Mouse (Mus musculus) thymus, adult 2 months (tissue): ENCODE data around the gene Rilp. TPM values are rescaled to one million over a fixed set of nuclear protein-coding genes. Genes with fewer than 3 reads are reported as not detected.

Experiments used
- DNase-seq: peaks from one replicate; pipeline ENCODE4 v3.0.0; 2021
- H3K27ac ChIP-seq: fragments of 200-500 bp; 2 replicates; pipeline ENCODE4 v1.5.1; 2012; ENCODE audit warnings: low read length, control low read depth; ENCODE audit not compliant: control insufficient read depth, insufficient read depth
- H3K27me3 ChIP-seq: fragments of 200-500 bp; 2 replicates; pipeline ENCODE4 v1.6.1; 2012; ENCODE audit warnings: mild to moderate bottlenecking, low read length, moderate library complexity, mixed read lengths; ENCODE audit not compliant: control insufficient read depth, insufficient read depth
- H3K36me3 ChIP-seq: fragments of 200-500 bp; 2 replicates; pipeline ENCODE4 v1.6.1; 2012; ENCODE audit warnings: mild to moderate bottlenecking, low read length, moderate library complexity; ENCODE audit not compliant: control insufficient read depth, insufficient read depth
- H3K4me1 ChIP-seq: fragments of 200-500 bp; replicated peaks from 2 replicates; pipeline ENCODE4 v1.6.1; 2012; ENCODE audit warnings: low read length; ENCODE audit not compliant: control insufficient read depth, insufficient read depth
- H3K4me3 ChIP-seq: fragments of 200-500 bp; 2 replicates; pipeline ENCODE4 v1.5.1; 2012; ENCODE audit warnings: mild to moderate bottlenecking, low read length, control low read depth, moderate library complexity; ENCODE audit not compliant: control insufficient read depth, insufficient read depth
- CTCF ChIP-seq: fragments of 200-500 bp; IDR thresholded peaks from 2 replicates; pipeline ENCODE4 v1.5.1; 2012; ENCODE audit warnings: mild to moderate bottlenecking, control low read depth, low read length, moderate library complexity, borderline replicate concordance; ENCODE audit not compliant: control insufficient read depth, poor library complexity, insufficient read depth; ENCODE audit errors: extremely low read depth
- POLR2A ChIP-seq: fragments of 200-500 bp; IDR thresholded peaks from 2 replicates; pipeline ENCODE4 v1.6.1; 2012; ENCODE audit warnings: mild to moderate bottlenecking, low read length, control low read depth, moderate library complexity; ENCODE audit not compliant: control insufficient read depth, poor library complexity, insufficient read depth; ENCODE audit errors: extremely low read depth
- WGBS: fragments of 180-500 bp; shearing (Covaris S2); methylation state at CpG from one replicate; pipeline ENCODE4 v1.1.7; 2018; 5-methylcytosine and 5-hydroxymethylcytosine counted together
- polyA plus RNA-seq: library from polyadenylated mRNA; depleted of rRNA; stranded (reverse); fragments of >200 nt; gene quantifications from 2 replicates; pipeline ENCODE4 v1.2.3, GENCODE M21; 2012

Rilp gene
- polyA plus RNA-seq, 1 experiment = 3.2 TPM

DNA sequence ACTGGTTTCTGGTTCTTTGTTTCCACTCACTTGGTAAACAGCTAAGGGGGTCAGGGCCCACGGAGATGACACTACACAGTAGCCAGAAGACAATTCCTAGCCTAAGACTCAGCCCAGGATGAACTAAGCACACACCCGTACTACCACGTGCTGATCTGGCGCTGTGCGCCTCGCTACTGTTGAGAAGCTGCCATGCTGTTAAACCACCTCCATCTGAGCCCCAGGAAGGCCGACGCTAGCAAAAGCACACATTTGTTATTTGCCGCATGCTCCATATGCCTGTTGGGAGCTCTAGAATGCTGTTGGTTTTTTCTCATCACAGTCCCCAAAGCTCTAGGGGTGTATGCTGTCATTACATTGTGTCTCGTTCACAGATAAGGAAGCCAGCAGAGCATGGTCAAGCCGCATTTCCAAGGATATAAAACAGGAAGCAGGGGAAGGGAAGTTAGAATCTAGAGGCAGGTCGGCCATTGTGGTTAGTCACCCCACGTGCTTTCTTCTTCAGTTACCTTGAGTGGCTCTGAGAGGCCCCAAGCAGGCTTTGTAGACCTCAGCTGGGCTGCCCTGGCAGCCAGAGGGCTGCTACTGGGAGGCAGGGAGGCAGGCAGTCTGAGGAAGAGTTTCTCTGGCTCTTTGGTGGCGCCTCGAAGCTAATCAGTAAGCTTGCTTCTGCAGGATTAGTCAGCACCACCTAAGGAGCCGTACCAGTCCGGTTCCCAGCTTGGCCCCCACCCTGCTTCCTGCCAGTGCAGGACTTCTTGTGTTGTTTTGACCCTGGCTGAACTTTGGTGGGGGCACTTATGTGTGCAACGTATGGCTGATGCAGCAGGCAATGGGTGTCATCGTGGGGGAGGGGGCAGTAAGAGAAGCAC lies 31.1 kb downstream of the Rilp start:
- H3K4me3 ChIP-seq = peak overlapping the region; percentile 0; the same call in 1 of the 2 replicates
- DNase-seq = peak; percentile 46
- 28% methylated on average over 19 of the region's 19 CpGs for WGBS

DNA sequence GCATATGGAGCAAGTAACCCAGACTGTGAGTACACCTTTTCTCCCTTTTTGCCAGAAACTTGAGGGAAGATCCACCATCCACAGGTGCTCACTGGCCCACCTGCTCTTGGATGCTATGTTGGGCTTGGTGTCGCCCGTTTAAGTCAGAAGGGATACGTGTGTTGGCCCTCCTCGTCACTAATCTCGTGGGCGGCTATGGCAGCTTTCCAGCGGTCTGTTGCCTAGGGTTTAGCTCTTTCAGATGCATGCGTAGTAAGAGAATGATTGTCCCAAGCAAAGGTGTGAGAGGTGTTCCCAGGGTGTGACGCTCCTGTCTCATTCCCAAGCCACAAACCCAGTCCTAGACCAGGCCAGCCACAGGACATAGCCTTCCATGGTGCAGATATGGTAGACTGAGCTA lies 34.8 kb downstream of the Rilp start:
- DNase-seq = no peak
- TF ChIP-seq POLR2A (no peak), CTCF (no peak)
- WGBS = 95% methylated on average over 9 of the region's 9 CpGs
- no peaks in the 10 kb centered on the region for H3K27me3 ChIP-seq
- peaks cover 45% of the 10 kb centered on the region for H3K4me1 ChIP-seq
- peaks cover 50% of the 10 kb centered on the region for H3K36me3 ChIP-seq
- H3K4me3 ChIP-seq = no peak overlapping the region
- H3K27ac ChIP-seq = no peak overlapping the region

More for the DNA sequence above, 31.1 kb downstream of the Rilp start:
- peaks cover 79% of the 10 kb centered on the region for H3K4me1 ChIP-seq
- TF ChIP-seq CTCF (no peak), POLR2A (no peak)
- no peaks in the 10 kb centered on the region for H3K27me3 ChIP-seq
- peaks cover 27% of the 10 kb centered on the region for H3K36me3 ChIP-seq
- peak overlapping the region; percentile 93 for H3K27ac ChIP-seq

DNA sequence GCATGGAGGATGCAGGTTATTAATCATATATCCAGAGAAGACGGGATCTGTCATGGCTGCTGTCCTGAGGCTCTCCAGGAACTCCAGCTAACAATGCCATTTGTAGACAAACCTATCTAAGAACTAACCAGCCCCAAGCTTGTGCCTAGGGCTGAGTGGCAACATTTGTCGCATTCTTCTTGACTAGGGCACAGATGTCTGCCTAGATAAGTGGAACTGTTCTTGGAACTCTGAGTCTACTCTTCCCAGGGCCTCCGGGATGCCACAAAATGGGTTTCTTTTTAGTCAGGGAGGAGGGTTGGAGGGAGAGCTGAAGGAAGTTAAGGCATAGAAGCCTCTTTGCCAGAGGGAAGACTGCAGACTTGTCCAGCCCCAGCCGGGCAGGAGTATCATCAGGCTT lies 36.2 kb downstream of the Rilp start:
- 90% methylated on average over 4 of the region's 4 CpGs for WGBS
- Histone ChIP-seq H3K4me1 (peaks cover 33% of the 10 kb centered on the region), H3K27me3 (no peaks in the 10 kb centered on the region), H3K36me3 (peaks cover 57% of the 10 kb centered on the region), H3K27ac (no peak overlapping the region), H3K4me3 (no peak overlapping the region)
- TF ChIP-seq POLR2A (no peak), CTCF (no peak)
- no peak for DNase-seq

DNA sequence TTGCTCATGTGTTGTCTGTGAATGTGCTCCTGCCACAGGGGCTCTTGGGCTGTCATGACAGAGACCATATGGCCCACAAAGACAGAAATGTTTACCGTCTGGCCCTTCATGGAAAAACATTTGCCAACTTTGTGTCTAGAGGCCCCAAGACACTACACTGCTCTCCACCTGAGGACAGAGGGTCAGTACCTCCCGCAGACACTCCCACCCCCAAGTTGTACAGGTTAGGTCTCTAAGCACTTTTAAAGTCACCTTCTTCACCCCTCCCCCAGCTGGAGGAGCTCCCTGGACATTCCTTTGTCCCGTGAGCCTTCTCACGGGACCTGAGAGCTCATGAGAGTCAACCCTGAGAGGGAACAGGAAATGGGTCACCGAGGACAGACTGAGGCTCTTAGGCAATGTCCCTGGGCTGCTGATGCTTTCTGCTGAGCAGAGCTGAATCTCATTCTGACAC lies 39.8 kb downstream of the Rilp start:
- H3K4me3 ChIP-seq = no peak overlapping the region
- H3K4me1 ChIP-seq = peaks cover 12% of the 10 kb centered on the region
- 84% methylated on average over 5 of the region's 5 CpGs for WGBS
- peaks cover 52% of the 10 kb centered on the region for H3K36me3 ChIP-seq
- TF ChIP-seq CTCF = no peak
- TF ChIP-seq POLR2A = no peak
- no peaks in the 10 kb centered on the region for H3K27me3 ChIP-seq
- DNase-seq = no peak
- no peak overlapping the region for H3K27ac ChIP-seq

DNA sequence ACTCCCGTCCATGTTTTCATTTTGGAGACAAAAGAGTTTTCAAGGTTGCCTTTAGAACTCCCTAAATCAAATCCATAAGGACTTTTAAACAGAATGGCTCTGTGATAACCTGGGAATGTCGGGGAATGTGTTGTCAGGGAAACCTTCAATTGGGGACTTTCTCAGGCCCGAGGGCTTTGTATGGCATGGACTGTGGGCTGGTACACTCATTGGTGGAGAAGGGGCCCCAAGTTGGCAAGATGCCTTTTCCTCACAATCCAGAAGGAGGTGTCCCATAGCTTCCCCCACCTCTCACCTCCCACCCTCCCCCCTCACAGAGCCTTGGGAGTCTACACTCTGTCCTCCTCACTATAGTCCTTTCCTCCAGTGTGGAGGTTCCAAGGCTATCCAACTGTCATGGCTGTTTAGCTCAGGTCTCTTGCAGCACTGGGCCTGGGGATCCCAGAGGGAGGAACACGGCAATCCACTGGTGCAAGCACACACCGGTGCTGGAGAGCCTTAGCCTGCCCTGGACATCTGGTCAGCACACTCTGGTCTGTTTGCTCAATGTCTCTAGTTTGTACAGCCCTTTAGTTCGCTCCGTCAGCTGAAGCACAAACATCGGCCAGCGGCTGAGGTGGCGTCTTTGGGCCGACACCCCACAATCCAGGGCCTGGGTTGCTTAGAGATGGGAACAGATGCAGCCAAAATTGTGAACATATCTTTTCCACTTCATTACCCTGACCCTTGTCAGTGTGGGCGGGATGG lies 40.5 kb downstream of the Rilp start:
- H3K4me1 ChIP-seq = peaks cover 5% of the 10 kb centered on the region
- no peak overlapping the region for H3K4me3 ChIP-seq
- H3K36me3 ChIP-seq = peaks cover 46% of the 10 kb centered on the region
- no peaks in the 10 kb centered on the region for H3K27me3 ChIP-seq
- 91% methylated on average over 12 of the region's 12 CpGs for WGBS
- TF ChIP-seq CTCF (no peak), POLR2A (no peak)
- no peak for DNase-seq
- no peak overlapping the region for H3K27ac ChIP-seq

DNA sequence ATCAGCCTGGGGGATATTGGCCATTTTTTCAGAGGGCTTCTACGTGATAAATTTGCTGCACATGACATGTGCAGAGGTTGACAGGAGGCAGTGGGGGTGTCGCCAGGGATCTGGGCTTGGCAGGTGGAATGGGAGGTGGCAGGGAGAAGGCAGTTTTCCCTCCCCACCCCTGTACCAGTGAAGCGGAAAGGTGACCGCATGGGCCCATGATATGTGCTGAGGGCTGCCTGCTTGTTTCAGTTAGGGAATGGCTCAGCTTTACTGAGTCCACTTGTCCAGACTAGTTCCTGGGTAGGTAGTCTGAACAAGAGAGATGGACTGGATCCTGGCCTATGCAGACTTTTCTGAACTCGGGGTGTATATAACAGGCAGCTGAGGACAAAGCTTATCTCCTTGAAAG lies 41.4 kb downstream of the Rilp start:
- DNase-seq = no peak
- Histone ChIP-seq H3K4me1 (no peaks in the 10 kb centered on the region; the same call in 1 of the 2 replicates), H3K27me3 (no peaks in the 10 kb centered on the region), H3K27ac (no peak overlapping the region; the same call in 1 of the 2 replicates), H3K4me3 (no peak overlapping the region), H3K36me3 (peaks cover 36% of the 10 kb centered on the region)
- TF ChIP-seq POLR2A = no peak
- TF ChIP-seq CTCF = no peak
- 94% methylated on average over 5 of the region's 5 CpGs for WGBS
